Mouse (Mus musculus) cerebellum, adult 11 months (tissue): ENCODE results near the gene Vmn1r60.
"Not testable (repeated sequence)": the region's sequence is repeated elsewhere in the genome, so short reads cannot be mapped to it uniquely, and the experiment has no call there.

Experiments
- DNase-seq: peaks from one replicate; pipeline ENCODE4 v3.0.0; 2022

The Vmn1r60 gene

DNA sequence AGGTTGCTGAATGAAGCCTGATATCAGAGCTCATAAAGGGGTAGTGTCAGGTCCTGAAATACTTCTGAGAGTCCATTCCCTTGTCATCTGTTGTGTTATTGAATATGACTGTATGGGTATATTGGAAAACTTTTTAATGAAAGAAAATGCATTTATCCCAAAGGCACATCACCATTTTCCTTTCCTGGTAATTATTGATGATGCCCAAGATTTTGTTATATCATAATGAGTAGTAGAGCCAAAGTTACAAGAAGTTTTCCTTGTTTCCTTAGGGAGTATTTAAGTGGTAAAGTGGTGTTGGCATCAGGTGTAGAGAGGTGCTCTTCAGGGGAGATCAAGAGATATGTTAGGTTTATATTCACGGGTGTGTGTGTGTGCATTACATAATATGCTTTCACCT lies at the start of gene Vmn1r60:
Gene Vmn1r60, minus strand, starts transcription at position 101 of the 400 bp plus-strand sequence.
- not testable (repeated sequence) for DNase-seq

DNA sequence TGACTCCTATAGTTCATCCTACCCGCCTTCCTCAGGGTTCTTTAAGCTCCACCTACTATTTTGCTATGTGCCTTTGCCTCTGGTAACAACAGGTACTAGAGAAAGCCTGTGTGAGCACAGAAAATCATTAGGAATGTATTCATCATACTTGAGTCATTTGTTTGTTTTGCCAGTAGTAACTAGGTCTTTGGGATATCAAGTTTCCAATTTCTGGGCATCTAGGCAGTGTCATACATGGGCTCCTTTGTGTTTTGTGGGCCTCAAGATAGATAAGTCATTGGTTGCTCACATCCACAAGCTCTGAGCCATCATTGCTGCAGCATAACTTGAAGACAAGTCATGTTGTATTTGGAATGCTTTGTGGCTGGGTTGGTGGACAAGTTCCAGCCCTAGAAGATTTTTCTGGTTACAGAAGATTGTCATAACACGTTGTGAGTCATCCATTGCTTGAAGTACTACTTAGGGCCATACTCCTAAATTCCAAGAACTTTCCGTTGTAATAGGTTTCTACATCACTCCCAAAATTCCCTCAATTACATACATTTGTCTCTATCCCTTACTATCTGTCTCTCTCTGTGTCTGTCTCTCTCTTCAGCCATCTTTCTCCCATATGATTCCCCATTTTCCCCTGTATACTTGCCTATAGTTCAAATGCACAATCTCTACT lies 6.2 kb downstream of the Vmn1r60 start:
- not testable (repeated sequence) for DNase-seq

DNA sequence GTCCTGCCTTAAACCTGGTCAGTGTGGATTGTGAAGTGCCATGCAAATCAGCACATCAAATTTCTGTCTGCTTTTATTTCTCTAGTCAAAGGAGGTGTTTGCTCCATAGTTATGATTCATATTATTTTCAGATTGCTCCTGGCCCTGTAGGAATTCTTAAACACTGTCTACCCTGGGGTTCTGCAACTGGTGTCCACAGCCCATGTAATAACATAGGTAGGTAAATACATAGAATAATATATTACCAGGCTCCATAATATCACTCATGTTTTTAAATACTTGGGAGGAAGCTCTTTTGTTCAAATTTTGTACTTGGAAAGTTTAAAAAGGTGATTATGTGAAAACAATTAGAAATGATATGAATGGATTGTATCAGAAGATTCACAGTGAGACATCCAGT lies 53.3 kb downstream of the Vmn1r60 start, which contains the start of gene Vmn2r28:
Gene Vmn2r28, minus strand, starts transcription at position 101 of the 400 bp plus-strand sequence.
- not testable (repeated sequence) for DNase-seq
